Mouse (Mus musculus): Measurements from ENCODE around the gene Cnksr3.

DNA sequence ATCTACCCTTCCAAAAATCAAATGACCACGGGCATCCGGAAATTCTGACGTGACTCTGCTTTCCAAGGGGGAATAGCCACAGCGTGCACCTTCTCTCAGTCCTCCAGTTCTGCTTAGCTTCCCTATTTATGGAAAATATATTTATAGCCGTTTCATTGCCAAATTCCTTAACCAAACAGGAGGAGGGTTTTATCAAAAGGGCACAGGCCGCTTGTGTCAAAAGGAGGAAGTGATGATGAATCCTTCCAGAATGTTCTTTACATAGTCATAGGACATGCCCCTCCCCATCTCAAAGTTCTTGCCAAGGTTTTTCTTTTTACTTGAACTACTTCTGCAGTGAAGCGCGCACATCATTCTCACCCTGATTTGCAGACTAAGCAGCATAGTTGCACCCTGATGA lies 69.8 kb downstream of the Cnksr3 start:
- TF ChIP-seq POLR2A (IDR thresholded peaks at IDR 0.05; ENCODE audit: control insufficient read depth, low read depth, low read length) (no peak), CTCF (IDR thresholded peaks at IDR 0.05; ENCODE audit: control insufficient read depth, insufficient read depth, insufficient replicate concordance, low read depth, low read length) (no peak)
